Mouse (Mus musculus) ovary, postnatal 36 days (tissue): ENCODE measurements around the gene Olfr690.
"Not testable (repeated sequence)": the region's sequence is repeated elsewhere in the genome, so short reads cannot be mapped to it uniquely, and the experiment has no call there.

Experiments used
- DNase-seq: peaks from one replicate; pipeline ENCODE4 v3.0.0; 2022; ENCODE audit warnings: low spot score, mixed read lengths

Olfr690 gene

GRCm38 (mm10) chr7:105334004-105334403, at the start of gene Olfr690:
Gene Olfr690, minus strand, starts transcription at chr7:105334104.
- DNase-seq, result no peak

- no peak for DNase-seq
Observed at GRCm38 (mm10) chr7:105380329-105380728, 46.4 kb upstream of the Olfr690 start.

GRCm38 (mm10) chr7:105374866-105375265, 41.0 kb upstream of the Olfr690 start, which contains the start of gene Gm5901:
Gene Gm5901, plus strand, starts transcription at chr7:105375038.
- no peak for DNase-seq

- DNase-seq, result no peak
Observed at GRCm38 (mm10) chr7:105373976-105374375, 40.1 kb upstream of the Olfr690 start.

- no peak for DNase-seq
Observed at GRCm38 (mm10) chr7:105373509-105373908, 39.6 kb upstream of the Olfr690 start.

GRCm38 (mm10) chr7:105372912-105373311, 39.0 kb upstream of the Olfr690 start:
- DNase-seq, result no peak

- DNase-seq, result no peak
Observed at GRCm38 (mm10) chr7:105368521-105368920, 34.6 kb upstream of the Olfr690 start.

GRCm38 (mm10) chr7:105367930-105368329, 34.0 kb upstream of the Olfr690 start, which contains the start of gene Olfr692:
Gene Olfr692, plus strand, starts transcription at chr7:105368230.
- no peak for DNase-seq

GRCm38 (mm10) chr7:105367268-105367667, 33.4 kb upstream of the Olfr690 start:
- no peak for DNase-seq

GRCm38 (mm10) chr7:105361713-105362112, 27.8 kb upstream of the Olfr690 start:
- DNase-seq, result no peak

GRCm38 (mm10) chr7:105356487-105356886, 22.6 kb upstream of the Olfr690 start:
- not testable (repeated sequence) for DNase-seq

GRCm38 (mm10) chr7:105356064-105356463, 22.2 kb upstream of the Olfr690 start:
- DNase-seq, result not testable (repeated sequence)

- no peak for DNase-seq
Observed at GRCm38 (mm10) chr7:105342752-105343151, 8.8 kb upstream of the Olfr690 start.

GRCm38 (mm10) chr7:105342170-105342569, 8.3 kb upstream of the Olfr690 start, which contains the start of gene Olfr691:
Gene Olfr691, minus strand, starts transcription at chr7:105342270.
- DNase-seq, result no peak

- DNase-seq, result no peak
Observed at GRCm38 (mm10) chr7:105325302-105325701, 8.6 kb downstream of the Olfr690 start.

GRCm38 (mm10) chr7:105310865-105311264, 23.0 kb downstream of the Olfr690 start, which contains the start of gene Olfr689:
Gene Olfr689, plus strand, starts transcription at chr7:105311165.
- no peak for DNase-seq

- no peak for DNase-seq
Observed at GRCm38 (mm10) chr7:105290051-105290450, 43.9 kb downstream of the Olfr690 start.

- DNase-seq, result no peak
Observed at GRCm38 (mm10) chr7:105287795-105288194, 46.1 kb downstream of the Olfr690 start, which contains the start of gene Olfr688. Gene Olfr688, plus strand, starts transcription at chr7:105288095.
